Mouse (Mus musculus): Measurements from ENCODE around the gene Il6st.

DNA sequence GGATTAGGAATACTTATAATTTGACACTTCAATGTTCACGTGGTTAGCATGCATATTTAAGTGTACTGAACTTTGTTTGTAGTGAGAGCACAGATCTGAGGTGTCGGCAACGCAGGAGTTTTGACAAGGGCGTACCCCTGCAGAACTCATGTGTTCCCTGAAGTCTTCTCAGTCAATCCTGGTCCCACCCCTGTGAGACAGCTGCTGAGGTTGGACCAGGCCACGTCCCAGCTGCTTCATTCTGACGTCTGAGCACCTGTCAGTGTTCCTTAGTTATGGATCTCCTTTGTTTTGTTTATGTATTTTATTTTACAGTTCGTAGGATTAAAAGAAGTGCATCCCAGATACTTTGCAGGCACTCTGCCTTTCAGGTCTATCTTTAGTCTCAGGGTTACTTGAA is 19.1 kb downstream of the Il6st start:
- TF ChIP-seq POLR2A (IDR thresholded peaks at IDR 0.05; ENCODE audit: low read depth, low read length) (no peak), CTCF (IDR thresholded peaks at IDR 0.05; ENCODE audit: extremely low read depth, insufficient read length, insufficient replicate concordance, low read depth, low read length) (no peak)
